Mouse (Mus musculus): ENCODE data around the gene Hsf2bp. TPM values are rescaled to one million over a fixed set of nuclear protein-coding genes. Genes with fewer than 3 reads are reported as not detected.

Gene Hsf2bp
- polyA plus RNA-seq, 2 experiments: 0.07 to 0.10 TPM

GRCm38 (mm10) chr17:32036509-32037438 is 625 bp upstream of the Hsf2bp start:
- Histone ChIP-seq H3K27ac (no peak overlapping the region), H3K4me1 (replicated peaks; ENCODE audit: control insufficient read depth in 2 of 2, insufficient read depth in 2 of 2, low read length in 1 of 2) (peaks cover 7 to 15% of the 10 kb centered on the region in 2 experiments; a peak in 3 of 4 replicates), H3K36me3 (replicated peaks; ENCODE audit: control insufficient read depth, insufficient read depth, low read depth) (no peaks in the 10 kb centered on the region; the same call in 1 of the 2 replicates), H3K9me3 (ENCODE audit: control insufficient read depth, low read length) (no peaks in the 10 kb centered on the region), H3K4me2 (ENCODE audit: low read depth) (peak overlapping the region; percentile 83), H3K9ac (replicated peaks) (peak overlapping the region; percentile 57), H3K4me3 (ENCODE audit: insufficient read depth in 1 of 2, low read depth in 2 of 2, low read length in 2 of 2) (peak overlapping the region; percentile 90 to 95), H3K27me3 (ENCODE audit: control insufficient read depth, insufficient read depth, low read length) (no peaks in the 10 kb centered on the region)
- peak; percentile 40 for ATAC-seq (ENCODE audit: insufficient read depth)
- WGBS (ENCODE audit: insufficient replicate concordance): under 1% methylated on average over 46 of the region's 46 CpGs
- no peak for DNase-seq (ENCODE audit: low read depth in 3 of 3, low spot score in 3 of 3)
- TF ChIP-seq CTCF (IDR thresholded peaks at IDR 0.05; ENCODE audit: low read depth): no peak
- TF ChIP-seq EP300 (IDR thresholded peaks at IDR 0.05; ENCODE audit: low read depth): no peak

GRCm38 (mm10) chr17:32034322-32034721 is 1.8 kb downstream of the Hsf2bp start:
- Histone ChIP-seq H3K4me2 (ENCODE audit: low read depth) (no peak overlapping the region), H3K36me3 (replicated peaks; ENCODE audit: control insufficient read depth, insufficient read depth, low read depth) (no peaks in the 10 kb centered on the region), H3K4me3 (ENCODE audit: insufficient read depth in 1 of 2, low read depth in 2 of 2, low read length in 2 of 2) (no peak overlapping the region), H3K4me1 (replicated peaks; ENCODE audit: control insufficient read depth in 2 of 2, insufficient read depth in 2 of 2, low read length in 1 of 2) (peaks cover 7 to 15% of the 10 kb centered on the region in 2 experiments; a peak in 3 of 4 replicates), H3K27me3 (ENCODE audit: control insufficient read depth, insufficient read depth, low read length) (no peaks in the 10 kb centered on the region), H3K27ac (no peak overlapping the region), H3K9ac (replicated peaks) (no peak overlapping the region), H3K9me3 (ENCODE audit: control insufficient read depth, low read length) (no peaks in the 10 kb centered on the region)
- no peak for ATAC-seq (ENCODE audit: insufficient read depth)
- DNase-seq (ENCODE audit: low read depth in 3 of 3, low spot score in 3 of 3): no peak
- 82% methylated on average over 23 of the region's 23 CpGs for WGBS (ENCODE audit: insufficient replicate concordance)
- TF ChIP-seq EP300 (IDR thresholded peaks at IDR 0.05; ENCODE audit: low read depth) (no peak), CTCF (IDR thresholded peaks at IDR 0.05; ENCODE audit: low read depth) (no peak)

- DNase-seq (ENCODE audit: low read depth in 3 of 3, low spot score in 3 of 3) (no peak), ATAC-seq (ENCODE audit: insufficient read depth) (no peak)
- H3K9me3 ChIP-seq (ENCODE audit: control insufficient read depth, low read length): no peaks in the 10 kb centered on the region
- no peaks in the 10 kb centered on the region for H3K27me3 ChIP-seq (ENCODE audit: control insufficient read depth, insufficient read depth, low read length)
- peaks cover 3% of the 10 kb centered on the region in 2 experiments; a peak in 2 of 4 replicates for H3K4me1 ChIP-seq (replicated peaks; ENCODE audit: control insufficient read depth in 2 of 2, insufficient read depth in 2 of 2, low read length in 1 of 2)
- TF ChIP-seq EP300 (IDR thresholded peaks at IDR 0.05; ENCODE audit: low read depth) (no peak), CTCF (IDR thresholded peaks at IDR 0.05; ENCODE audit: low read depth) (no peak)
- WGBS (ENCODE audit: insufficient replicate concordance): 65% methylated on average over 7 of the region's 7 CpGs
- no peak overlapping the region for H3K27ac ChIP-seq
- no peak overlapping the region for H3K4me2 ChIP-seq (ENCODE audit: low read depth)
- H3K36me3 ChIP-seq (replicated peaks; ENCODE audit: control insufficient read depth, insufficient read depth, low read depth): no peaks in the 10 kb centered on the region
- H3K4me3 ChIP-seq (ENCODE audit: insufficient read depth in 1 of 2, low read depth in 2 of 2, low read length in 2 of 2): no peak overlapping the region
- no peak overlapping the region for H3K9ac ChIP-seq (replicated peaks)
These were observed 4.5 kb downstream of the Hsf2bp start for GRCm38 (mm10) chr17:32031684-32032083.

GRCm38 (mm10) chr17:32028301-32028700 is 7.8 kb downstream of the Hsf2bp start:
- no peak overlapping the region for H3K27ac ChIP-seq
- no peaks in the 10 kb centered on the region for H3K36me3 ChIP-seq (replicated peaks; ENCODE audit: control insufficient read depth, insufficient read depth, low read depth)
- no peaks in the 10 kb centered on the region for H3K27me3 ChIP-seq (ENCODE audit: control insufficient read depth, insufficient read depth, low read length)
- ATAC-seq (ENCODE audit: insufficient read depth) (no peak), DNase-seq (ENCODE audit: low read depth in 3 of 3, low spot score in 3 of 3) (no peak)
- no peaks in the 10 kb centered on the region for H3K9me3 ChIP-seq (ENCODE audit: control insufficient read depth, low read length)
- TF ChIP-seq CTCF (IDR thresholded peaks at IDR 0.05; ENCODE audit: low read depth): no peak
- TF ChIP-seq EP300 (IDR thresholded peaks at IDR 0.05; ENCODE audit: low read depth): no peak
- H3K4me3 ChIP-seq (ENCODE audit: insufficient read depth in 1 of 2, low read depth in 2 of 2, low read length in 2 of 2): no peak overlapping the region
- no peaks in the 10 kb centered on the region; a peak in 1 of 4 replicates for H3K4me1 ChIP-seq (replicated peaks; ENCODE audit: control insufficient read depth in 2 of 2, insufficient read depth in 2 of 2, low read length in 1 of 2)
- no peak overlapping the region for H3K4me2 ChIP-seq (ENCODE audit: low read depth)
- 44% methylated on average over 3 of the region's 3 CpGs for WGBS (ENCODE audit: insufficient replicate concordance)
- H3K9ac ChIP-seq (replicated peaks): no peak overlapping the region

GRCm38 (mm10) chr17:32027666-32028065 is 8.5 kb downstream of the Hsf2bp start:
- no peak overlapping the region for H3K4me3 ChIP-seq (ENCODE audit: insufficient read depth in 1 of 2, low read depth in 2 of 2, low read length in 2 of 2)
- no peaks in the 10 kb centered on the region for H3K36me3 ChIP-seq (replicated peaks; ENCODE audit: control insufficient read depth, insufficient read depth, low read depth)
- no peak for TF ChIP-seq EP300 (IDR thresholded peaks at IDR 0.05; ENCODE audit: low read depth)
- TF ChIP-seq CTCF (IDR thresholded peaks at IDR 0.05; ENCODE audit: low read depth): peak; percentile 53
- no peak overlapping the region for H3K27ac ChIP-seq
- no peak overlapping the region for H3K9ac ChIP-seq (replicated peaks)
- H3K27me3 ChIP-seq (ENCODE audit: control insufficient read depth, insufficient read depth, low read length): no peaks in the 10 kb centered on the region
- H3K4me1 ChIP-seq (replicated peaks; ENCODE audit: control insufficient read depth in 2 of 2, insufficient read depth in 2 of 2, low read length in 1 of 2): no peaks in the 10 kb centered on the region; a peak in 1 of 4 replicates
- H3K9me3 ChIP-seq (ENCODE audit: control insufficient read depth, low read length): no peaks in the 10 kb centered on the region
- no peak for ATAC-seq (ENCODE audit: insufficient read depth)
- no peak overlapping the region for H3K4me2 ChIP-seq (ENCODE audit: low read depth)
- 22% methylated on average over 3 of the region's 3 CpGs for WGBS (ENCODE audit: insufficient replicate concordance)
- DNase-seq (ENCODE audit: low read depth in 3 of 3, low spot score in 3 of 3): no peak

Measured in liver, embryonic 14.5 days (tissue).